Mouse (Mus musculus): Measurements from ENCODE around the gene Cyp21a1. TPM values are rescaled to one million over a fixed set of nuclear protein-coding genes. Genes with fewer than 3 reads are reported as not detected.
"Not testable (repeated sequence)": the region's sequence is repeated elsewhere in the genome, so short reads cannot be mapped to it uniquely, and the experiment has no call there.

Cyp21a1 gene
- total RNA-seq (2014; rRNA removed) (not detected in 2 replicates), polyA plus RNA-seq (2015; fragmentation: Nextera tagmentation; extraction: Ambion mirVana) (not detected in 2 replicates)

GRCm38 (mm10) chr17:34804301-34804700 lies at the start of gene Cyp21a1:
Gene Cyp21a1 (minus strand): TSS chr17:34804561.
- not testable (repeated sequence) for ATAC-seq

GRCm38 (mm10) chr17:34853511-34853910 lies 49.1 kb upstream of the Cyp21a1 start:
- Histone ChIP-seq H3K36me3 (ENCODE audit: insufficient read depth) (peaks cover 50% of the 10 kb centered on the region), H3K27ac (ENCODE audit: low read depth, low read length) (no peak overlapping the region), H3K4me2 (ENCODE audit: low read depth) (no peak overlapping the region), H3K9ac (no peak overlapping the region), H3K4me3 (ENCODE audit: low read depth, low read length) (no peak overlapping the region), H3K27me3 (ENCODE audit: insufficient read depth, low read length) (no peaks in the 10 kb centered on the region), H3K9me3 (ENCODE audit: low read length) (no peaks in the 10 kb centered on the region), H3K4me1 (ENCODE audit: insufficient read depth) (0 out of 2 replicates have a peak, but pooled peaks cover 10% of the 10 kb centered on the region)
- TF ChIP-seq CTCF (IDR thresholded peaks at IDR 0.05; ENCODE audit: low read depth) = no peak
- 81% methylated on average over 8 of the region's 8 CpGs for WGBS
- DNase-seq = no peak
- ATAC-seq = no peak

More at GRCm38 (mm10) chr17:34804301-34804700, at the start of gene Cyp21a1:
- H3K27ac ChIP-seq (ENCODE audit: low read depth, low read length); H3K36me3 ChIP-seq (ENCODE audit: insufficient read depth); H3K4me3 ChIP-seq (ENCODE audit: low read depth, low read length); DNase-seq; H3K4me1 ChIP-seq (ENCODE audit: insufficient read depth); H3K9ac ChIP-seq; H3K9me3 ChIP-seq (ENCODE audit: low read length); H3K27me3 ChIP-seq (ENCODE audit: insufficient read depth, low read length); H3K4me2 ChIP-seq (ENCODE audit: low read depth): not testable (repeated sequence)
- 70% methylated on average over 3 of the region's 6 CpGs for WGBS

GRCm38 (mm10) chr17:34850517-34851125 lies 46.3 kb upstream of the Cyp21a1 start:
- Histone ChIP-seq H3K36me3 (ENCODE audit: insufficient read depth) (peaks cover 61% of the 10 kb centered on the region), H3K4me1 (ENCODE audit: insufficient read depth) (0 out of 2 replicates have a peak, but pooled peaks cover 10% of the 10 kb centered on the region), H3K4me3 (ENCODE audit: low read depth, low read length) (peak overlapping the region; percentile 68), H3K9me3 (ENCODE audit: low read length) (no peaks in the 10 kb centered on the region), H3K9ac (peak overlapping the region; percentile 75), H3K27me3 (ENCODE audit: insufficient read depth, low read length) (no peaks in the 10 kb centered on the region), H3K4me2 (ENCODE audit: low read depth) (peak overlapping the region; percentile 77), H3K27ac (ENCODE audit: low read depth, low read length) (no peak overlapping the region)
- DNase-seq (peak; percentile 6), ATAC-seq (no peak; the same call in 1 of the 2 replicates)
- no peak for TF ChIP-seq CTCF (IDR thresholded peaks at IDR 0.05; ENCODE audit: low read depth)
- WGBS = 4% methylated on average over 25 of the region's 25 CpGs

- ATAC-seq (peak; percentile 99), DNase-seq (peak; percentile 99)
- Histone ChIP-seq H3K4me3 (ENCODE audit: low read depth, low read length) (peak within 1 kb of the TSS; percentile 68), H3K27ac (ENCODE audit: low read depth, low read length) (peak within 1 kb of the TSS; percentile 5; the same call in 1 of the 2 replicates), H3K36me3 (ENCODE audit: insufficient read depth) (peaks cover 61% of the 10 kb centered on the region), H3K27me3 (ENCODE audit: insufficient read depth, low read length) (no peaks in the 10 kb centered on the region), H3K4me2 (ENCODE audit: low read depth) (peak within 1 kb of the TSS; percentile 77), H3K9ac (peak within 1 kb of the TSS; percentile 75), H3K9me3 (ENCODE audit: low read length) (no peaks in the 10 kb centered on the region), H3K4me1 (ENCODE audit: insufficient read depth) (0 out of 2 replicates have a peak, but pooled peaks cover 10% of the 10 kb centered on the region)
- no peak for TF ChIP-seq CTCF (IDR thresholded peaks at IDR 0.05; ENCODE audit: low read depth)
- WGBS = under 1% methylated on average over 60 of the region's 65 CpGs
Observed at GRCm38 (mm10) chr17:34849722-34850516, 45.6 kb upstream of the Cyp21a1 start, which contains the start of the genes Skiv2l and Nelfe. Gene Skiv2l (minus strand): TSS chr17:34850210. Gene Nelfe (plus strand): TSS chr17:34850391.

GRCm38 (mm10) chr17:34847615-34848014 lies 43.3 kb upstream of the Cyp21a1 start:
- WGBS = 94% methylated on average over 7 of the region's 7 CpGs
- no peak overlapping the region for H3K4me2 ChIP-seq (ENCODE audit: low read depth)

GRCm38 (mm10) chr17:34847192-34847591 lies 42.8 kb upstream of the Cyp21a1 start:
- H3K36me3 ChIP-seq (ENCODE audit: insufficient read depth) = peaks cover 59% of the 10 kb centered on the region
- 87% methylated on average over 6 of the region's 6 CpGs for WGBS
- H3K27me3 ChIP-seq (ENCODE audit: insufficient read depth, low read length) = no peaks in the 10 kb centered on the region
- no peak for ATAC-seq
- H3K4me3 ChIP-seq (ENCODE audit: low read depth, low read length) = no peak overlapping the region
- no peak for TF ChIP-seq CTCF (IDR thresholded peaks at IDR 0.05; ENCODE audit: low read depth)
- H3K27ac ChIP-seq (ENCODE audit: low read depth, low read length) = no peak overlapping the region
- no peaks in the 10 kb centered on the region for H3K9me3 ChIP-seq (ENCODE audit: low read length)
- no peak overlapping the region for H3K9ac ChIP-seq
- H3K4me2 ChIP-seq (ENCODE audit: low read depth) = no peak overlapping the region
- H3K4me1 ChIP-seq (ENCODE audit: insufficient read depth) = 0 out of 2 replicates have a peak, but pooled peaks cover 10% of the 10 kb centered on the region
- no peak for DNase-seq

More at GRCm38 (mm10) chr17:34847615-34848014, 43.3 kb upstream of the Cyp21a1 start:
- no peaks in the 10 kb centered on the region for H3K9me3 ChIP-seq (ENCODE audit: low read length)
- no peaks in the 10 kb centered on the region for H3K27me3 ChIP-seq (ENCODE audit: insufficient read depth, low read length)
- H3K4me3 ChIP-seq (ENCODE audit: low read depth, low read length) = no peak overlapping the region
- H3K27ac ChIP-seq (ENCODE audit: low read depth, low read length) = no peak overlapping the region
- DNase-seq (no peak), ATAC-seq (no peak)
- no peak overlapping the region for H3K9ac ChIP-seq
- H3K4me1 ChIP-seq (ENCODE audit: insufficient read depth) = 0 out of 2 replicates have a peak, but pooled peaks cover 10% of the 10 kb centered on the region
- no peak for TF ChIP-seq CTCF (IDR thresholded peaks at IDR 0.05; ENCODE audit: low read depth)
- H3K36me3 ChIP-seq (ENCODE audit: insufficient read depth) = peaks cover 60% of the 10 kb centered on the region
